Mouse (Mus musculus) heart, embryonic 12.5 days (tissue): Measurements from ENCODE around the gene Cttn. TPM values are rescaled to one million over a fixed set of nuclear protein-coding genes. Genes with fewer than 3 reads are reported as not detected.

ENCODE experiments used
- ATAC-seq: fragments of 200-750 bp; cut with Nextera tagmentation; 2 replicates; pipeline ENCODE4 v1.8.0; 2017; ENCODE audit warnings: moderate TSS enrichment, moderate library complexity; ENCODE audit not compliant: insufficient number of reproducible peaks, low FRiP score
- H3K27ac ChIP-seq: fragments of 300-500 bp; sonication (generic); 2 replicates; pipeline ENCODE4 v1.5.1; 2016; ENCODE audit warnings: mild to moderate bottlenecking, moderate library complexity; ENCODE audit not compliant: poor library complexity, severe bottlenecking
- H3K27me3 ChIP-seq: fragments of 300-500 bp; sonication (generic); replicated peaks from 2 replicates; pipeline ENCODE4 v1.6.1; 2016; ENCODE audit warnings: mild to moderate bottlenecking, moderate library complexity
- H3K36me3 ChIP-seq: fragments of 300-500 bp; sonication (generic); 2 replicates; pipeline ENCODE4 v1.6.1; 2016; ENCODE audit warnings: mild to moderate bottlenecking, moderate library complexity
- H3K4me1 ChIP-seq: fragments of 300-500 bp; sonication (generic); replicated peaks from 2 replicates; pipeline ENCODE4 v1.6.1; 2016; ENCODE audit warnings: mild to moderate bottlenecking
- H3K4me2 ChIP-seq: fragments of 300-500 bp; sonication (generic); 2 replicates; pipeline ENCODE4 v1.6.1; 2016; ENCODE audit warnings: mild to moderate bottlenecking, moderate library complexity
- H3K4me3 ChIP-seq: fragments of 300-500 bp; sonication (generic); 2 replicates; pipeline ENCODE4 v1.5.1; 2016; ENCODE audit warnings: mild to moderate bottlenecking
- H3K9ac ChIP-seq: fragments of 300-500 bp; sonication (generic); 2 replicates; pipeline ENCODE4 v1.6.1; 2016; ENCODE audit warnings: mild to moderate bottlenecking, moderate library complexity
- H3K9me3 ChIP-seq: fragments of 300-500 bp; sonication (generic); replicated peaks from 2 replicates; pipeline ENCODE4 v1.6.1; 2016; ENCODE audit warnings: mild to moderate bottlenecking, moderate library complexity
- WGBS: fragments of 180-500 bp; shearing (Covaris S2); methylation state at CpG from one replicate; pipeline ENCODE4 v1.1.7; 2016; 5-methylcytosine and 5-hydroxymethylcytosine counted together
- polyA plus RNA-seq: library from polyadenylated mRNA; unstranded; fragments of >200 nt; fragmentation: Nextera tagmentation; extraction: Ambion mirVana; gene quantifications from 2 replicates; pipeline ENCODE4 v1.2.1, GENCODE M21; 2016

Cttn gene
- polyA plus RNA-seq, 1 experiment from 2014 or later: 144 TPM

DNA sequence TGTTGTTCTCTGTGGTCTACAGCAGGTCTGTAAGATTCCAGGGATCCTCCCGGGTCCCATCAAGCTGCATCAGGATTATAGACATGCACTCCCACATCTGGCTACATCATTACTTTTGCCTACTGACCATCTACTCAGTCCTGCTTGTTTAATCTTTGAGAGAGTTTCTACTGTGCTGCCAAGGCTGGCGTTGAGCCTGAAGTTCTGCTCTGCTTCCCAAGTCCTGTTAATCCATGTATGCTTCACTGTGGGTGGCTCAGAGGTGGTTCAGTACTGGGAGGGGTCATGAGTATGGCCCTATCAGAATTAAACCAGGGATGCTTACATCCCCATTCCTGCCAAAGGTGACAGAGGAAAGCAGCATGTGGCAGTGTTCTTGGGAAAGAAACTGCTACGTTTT lies 4.9 kb upstream of the Cttn start:
- Histone ChIP-seq H3K9me3 (no peaks in the 10 kb centered on the region), H3K4me2 (no peak overlapping the region), H3K36me3 (peaks cover 46% of the 10 kb centered on the region), H3K9ac (no peak overlapping the region), H3K27me3 (no peaks in the 10 kb centered on the region), H3K4me3 (no peak overlapping the region), H3K4me1 (peaks cover 20% of the 10 kb centered on the region), H3K27ac (no peak overlapping the region)
- 85% methylated on average over 3 of the region's 3 CpGs for WGBS
- ATAC-seq: no peak

DNA sequence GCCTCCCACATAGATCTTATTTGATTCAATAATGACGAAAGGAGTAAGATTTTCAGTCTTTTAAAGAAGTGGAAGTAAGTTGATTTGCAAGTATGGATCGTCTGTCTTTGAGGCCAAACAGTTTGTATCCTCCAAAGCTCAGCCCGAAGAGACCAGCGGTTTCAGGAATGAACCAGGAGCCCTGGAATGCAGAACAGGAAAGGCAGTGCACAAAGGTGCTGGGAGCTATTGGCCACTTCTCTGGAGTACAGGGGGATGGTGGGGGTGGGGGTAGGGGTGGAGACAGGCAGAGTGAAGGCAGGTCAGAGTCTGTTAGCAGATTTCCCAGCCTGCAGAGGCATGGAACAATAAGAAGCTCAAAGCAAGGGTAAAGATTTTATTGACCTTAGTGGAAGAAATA lies 2.7 kb upstream of the Cttn start:
- ATAC-seq: no peak
- Histone ChIP-seq H3K4me3 (no peak overlapping the region), H3K9me3 (no peaks in the 10 kb centered on the region), H3K36me3 (peaks cover 25% of the 10 kb centered on the region), H3K4me1 (peaks cover 35% of the 10 kb centered on the region), H3K9ac (peak overlapping the region; percentile 17; the same call in 1 of the 2 replicates), H3K27ac (no peak overlapping the region), H3K27me3 (no peaks in the 10 kb centered on the region), H3K4me2 (no peak overlapping the region)
- WGBS: 39% methylated on average over 4 of the region's 4 CpGs

GRCm38 (mm10) chr7:144471103-144471502 lies 294 bp upstream of the Cttn start:
- no peaks in the 10 kb centered on the region for H3K9me3 ChIP-seq
- H3K4me1 ChIP-seq: peaks cover 46% of the 10 kb centered on the region
- 0 out of 2 replicates have a peak overlapping the region, but pooled peaks have one; percentile 87 for H3K27ac ChIP-seq
- peak overlapping the region; percentile 98 for H3K4me3 ChIP-seq
- H3K27me3 ChIP-seq: no peaks in the 10 kb centered on the region
- 81% methylated on average over 2 of the region's 2 CpGs for WGBS
- peak overlapping the region; percentile 98 for H3K9ac ChIP-seq
- ATAC-seq: no peak
- H3K36me3 ChIP-seq: peaks cover 8% of the 10 kb centered on the region
- peak overlapping the region; percentile 96 for H3K4me2 ChIP-seq

GRCm38 (mm10) chr7:144469908-144470544 lies 783 bp downstream of the Cttn start:
- H3K9me3 ChIP-seq: no peaks in the 10 kb centered on the region
- ATAC-seq: peak; percentile 24; the same call in 1 of the 2 replicates
- 2% methylated on average over 31 of the region's 31 CpGs for WGBS
- H3K4me2 ChIP-seq: peak overlapping the region; percentile 96
- peaks cover 9% of the 10 kb centered on the region for H3K36me3 ChIP-seq
- H3K27ac ChIP-seq: peak overlapping the region; percentile 87
- no peaks in the 10 kb centered on the region for H3K27me3 ChIP-seq
- H3K4me3 ChIP-seq: peak overlapping the region; percentile 98
- H3K9ac ChIP-seq: peak overlapping the region; percentile 98
- H3K4me1 ChIP-seq: peaks cover 46% of the 10 kb centered on the region

DNA sequence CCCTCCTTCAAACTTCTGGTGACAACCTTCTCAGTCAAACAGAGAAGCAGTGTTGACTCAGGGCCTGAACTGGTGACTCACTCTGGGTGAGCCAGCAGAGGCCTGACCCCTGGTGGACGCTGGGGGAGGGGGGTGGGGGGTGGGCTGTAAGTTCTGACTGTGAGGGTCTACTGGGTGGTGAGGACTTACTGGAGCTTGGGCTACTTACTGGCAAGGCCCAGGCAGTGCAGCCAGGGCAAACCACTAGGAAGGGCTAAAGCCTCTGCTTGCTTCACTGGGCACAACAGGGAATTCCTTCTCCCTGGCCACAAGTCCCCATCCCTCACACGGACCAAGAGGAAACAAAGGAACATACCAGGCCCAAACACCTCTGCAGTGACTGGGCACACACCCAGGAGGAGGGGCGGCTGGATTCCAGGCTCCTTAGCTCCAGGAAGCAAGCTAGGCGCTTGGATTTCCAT lies 1.6 kb downstream of the Cttn start:
- H3K9me3 ChIP-seq: no peaks in the 10 kb centered on the region
- ATAC-seq: peak; percentile 43
- WGBS: 12% methylated on average over 4 of the region's 4 CpGs
- peaks cover 17% of the 10 kb centered on the region for H3K36me3 ChIP-seq
- peak overlapping the region; percentile 98 for H3K4me3 ChIP-seq
- peak overlapping the region; percentile 98 for H3K9ac ChIP-seq
- H3K4me1 ChIP-seq: peaks cover 42% of the 10 kb centered on the region
- H3K27ac ChIP-seq: peak overlapping the region; percentile 87
- peak overlapping the region; percentile 96 for H3K4me2 ChIP-seq
- no peaks in the 10 kb centered on the region for H3K27me3 ChIP-seq

GRCm38 (mm10) chr7:144468741-144469140 lies 2.1 kb downstream of the Cttn start:
- peak overlapping the region; percentile 98 for H3K4me3 ChIP-seq
- peaks cover 22% of the 10 kb centered on the region for H3K36me3 ChIP-seq
- no peaks in the 10 kb centered on the region for H3K27me3 ChIP-seq
- no peaks in the 10 kb centered on the region for H3K9me3 ChIP-seq
- peaks cover 38% of the 10 kb centered on the region for H3K4me1 ChIP-seq
- no peak for ATAC-seq
- 90% methylated on average over 5 of the region's 5 CpGs for WGBS
- peak overlapping the region; percentile 98 for H3K9ac ChIP-seq
- H3K4me2 ChIP-seq: peak overlapping the region; percentile 96
- H3K27ac ChIP-seq: peak overlapping the region; percentile 87; the same call in 1 of the 2 replicates

DNA sequence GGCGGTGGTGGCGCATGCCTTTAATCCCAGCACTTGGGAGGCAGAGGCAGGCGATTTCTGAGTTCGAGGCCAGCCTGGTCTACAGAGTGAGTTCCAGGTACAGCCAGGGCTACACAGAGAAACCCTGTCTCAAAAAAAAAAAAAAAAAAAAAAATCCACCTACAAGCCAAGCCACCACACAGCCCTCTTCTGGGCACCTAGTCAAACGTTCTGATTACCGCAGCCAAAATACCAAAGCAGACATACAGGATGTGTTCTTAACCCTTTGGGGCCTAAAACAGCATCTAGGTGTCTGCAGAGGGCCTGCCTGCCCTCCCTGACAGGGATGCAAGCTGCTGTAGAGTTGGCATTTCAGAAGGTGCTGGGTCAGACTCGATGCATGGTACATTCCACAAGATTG lies 8.2 kb downstream of the Cttn start:
- Histone ChIP-seq H3K4me3 (no peak overlapping the region), H3K27me3 (no peaks in the 10 kb centered on the region), H3K4me2 (no peak overlapping the region), H3K27ac (no peak overlapping the region), H3K9me3 (no peaks in the 10 kb centered on the region), H3K4me1 (peaks cover 4% of the 10 kb centered on the region; the same call in 1 of the 2 replicates), H3K9ac (no peak overlapping the region), H3K36me3 (peaks cover 84% of the 10 kb centered on the region)
- ATAC-seq: no peak
- 76% methylated on average over 7 of the region's 7 CpGs for WGBS

- ATAC-seq: no peak
- no peaks in the 10 kb centered on the region for H3K9me3 ChIP-seq
- WGBS: 88% methylated on average over 6 of the region's 6 CpGs
Measured at GRCm38 (mm10) chr7:144461246-144461902, 9.4 kb downstream of the Cttn start.

DNA sequence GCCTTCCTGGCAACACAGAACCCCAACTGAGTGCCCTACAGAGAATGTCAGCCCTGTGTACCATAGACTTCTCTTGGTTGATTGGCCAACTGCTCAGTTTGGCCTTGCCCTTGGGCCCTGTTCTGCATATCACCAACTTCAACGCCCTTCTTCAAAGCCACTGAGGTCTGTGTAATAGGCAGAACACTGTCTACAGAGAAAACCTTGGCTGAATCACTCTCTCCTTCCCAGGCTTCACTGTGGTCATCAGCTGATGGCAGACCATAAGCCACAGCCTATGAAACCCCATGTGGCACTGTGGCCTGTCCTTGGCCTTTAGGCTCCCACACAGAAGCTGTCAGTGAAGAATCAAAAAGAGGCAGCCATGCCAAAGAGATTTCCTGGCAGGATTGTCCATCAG lies 11.9 kb downstream of the Cttn start:
- 87% methylated on average over 1 of the region's 1 CpGs for WGBS
- H3K4me1 ChIP-seq: no peaks in the 10 kb centered on the region

More at GRCm38 (mm10) chr7:144461246-144461902, 9.4 kb downstream of the Cttn start:
- Histone ChIP-seq H3K4me1 (no peaks in the 10 kb centered on the region), H3K9ac (no peak overlapping the region), H3K27me3 (no peaks in the 10 kb centered on the region), H3K36me3 (peaks cover 96% of the 10 kb centered on the region), H3K27ac (no peak overlapping the region), H3K4me2 (no peak overlapping the region), H3K4me3 (no peak overlapping the region)

GRCm38 (mm10) chr7:144450661-144451060 lies 20.1 kb downstream of the Cttn start:
- Histone ChIP-seq H3K27ac (no peak overlapping the region), H3K36me3 (peaks cover 100% of the 10 kb centered on the region), H3K9me3 (no peaks in the 10 kb centered on the region), H3K4me2 (no peak overlapping the region), H3K4me1 (no peaks in the 10 kb centered on the region), H3K27me3 (no peaks in the 10 kb centered on the region), H3K4me3 (no peak overlapping the region), H3K9ac (no peak overlapping the region)
- no peak for ATAC-seq
- 86% methylated on average over 9 of the region's 9 CpGs for WGBS

More for the DNA sequence above, 11.9 kb downstream of the Cttn start:
- no peaks in the 10 kb centered on the region for H3K9me3 ChIP-seq
- H3K4me2 ChIP-seq: no peak overlapping the region
- peaks cover 100% of the 10 kb centered on the region for H3K36me3 ChIP-seq
- no peaks in the 10 kb centered on the region for H3K27me3 ChIP-seq
- H3K27ac ChIP-seq: no peak overlapping the region
- no peak overlapping the region for H3K4me3 ChIP-seq
- no peak overlapping the region for H3K9ac ChIP-seq
- ATAC-seq: no peak
